Mouse (Mus musculus): Measurements from ENCODE around the gene Il16.

Il16 gene

DNA sequence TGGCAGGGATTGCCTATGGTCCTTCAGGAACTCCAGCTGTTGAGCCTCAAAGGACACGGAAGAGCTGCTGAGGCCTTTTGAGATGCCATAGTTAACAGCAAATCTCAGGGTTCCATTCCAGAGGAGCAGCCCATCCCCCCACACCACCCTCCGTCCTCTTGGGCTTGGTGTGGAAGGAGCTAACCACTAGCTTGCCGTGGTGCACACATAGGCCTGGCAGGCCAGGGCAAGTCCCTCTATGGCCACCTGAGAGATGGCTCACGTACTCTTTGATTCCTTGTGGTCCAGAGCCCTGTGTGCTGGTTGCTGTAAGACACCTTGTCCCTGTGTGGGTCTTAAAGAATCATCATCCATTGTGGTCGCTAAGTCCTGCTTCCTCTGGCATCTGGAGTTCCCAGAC is 104.9 kb downstream of the Il16 start:
- no peak for DNase-seq

DNA sequence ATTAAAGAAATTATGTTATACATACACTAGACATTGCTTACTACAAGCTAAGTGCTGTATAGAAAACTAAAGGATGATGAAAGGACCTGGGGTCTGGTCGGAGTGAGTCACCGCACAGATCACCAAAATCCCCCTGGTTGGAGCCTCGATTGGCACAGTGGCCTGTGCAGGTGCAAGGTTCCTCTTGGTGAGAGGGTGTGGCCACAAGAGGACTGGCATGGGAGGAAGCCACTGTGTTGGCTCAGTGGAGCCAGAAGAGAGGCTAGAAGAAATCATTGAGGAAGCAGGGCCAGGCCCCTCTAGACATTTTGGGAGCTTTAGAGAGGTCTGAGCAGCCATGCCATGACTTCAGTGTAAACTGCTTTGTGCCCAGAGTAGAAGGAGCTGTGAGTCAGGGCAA is 106.4 kb downstream of the Il16 start:
- no peak for DNase-seq

DNA sequence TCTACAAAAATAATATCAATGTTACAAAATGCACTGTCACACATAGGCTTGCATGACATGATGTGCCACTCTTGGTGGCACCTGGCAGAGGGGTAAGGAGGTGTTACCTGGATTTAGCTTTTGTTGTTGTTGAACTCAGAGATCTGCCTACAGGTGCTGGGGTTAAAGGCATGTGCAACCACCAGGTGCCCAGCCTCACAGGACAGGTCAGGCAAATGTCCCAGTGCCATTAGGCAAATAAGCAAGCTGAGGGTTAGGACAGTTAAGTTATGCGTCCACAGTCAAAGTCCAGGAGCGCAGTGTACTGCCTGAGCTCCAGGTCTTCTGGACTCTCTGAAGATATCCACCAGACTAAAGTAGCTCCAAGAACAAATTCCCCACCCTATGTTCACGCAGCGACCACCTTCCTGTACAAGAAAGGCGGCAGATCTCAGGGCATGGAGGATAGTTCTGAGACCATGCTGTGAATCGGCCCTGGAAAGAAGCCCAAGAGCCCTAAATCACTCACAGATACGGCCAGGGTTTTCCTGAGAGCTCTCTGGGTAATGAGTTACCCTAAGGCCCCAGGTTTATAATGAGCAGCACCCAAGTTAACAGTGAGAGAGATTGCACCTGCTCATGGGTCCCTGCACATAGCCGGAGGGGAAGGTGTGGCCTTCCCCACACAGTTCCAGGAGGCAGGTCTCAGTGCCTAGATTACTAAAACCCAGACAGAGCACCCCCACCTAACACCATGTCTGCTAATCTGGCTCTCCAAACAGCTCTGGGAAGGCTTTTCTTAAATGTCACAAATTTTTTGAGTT is 107.5 kb downstream of the Il16 start:
- no peak for DNase-seq

DNA sequence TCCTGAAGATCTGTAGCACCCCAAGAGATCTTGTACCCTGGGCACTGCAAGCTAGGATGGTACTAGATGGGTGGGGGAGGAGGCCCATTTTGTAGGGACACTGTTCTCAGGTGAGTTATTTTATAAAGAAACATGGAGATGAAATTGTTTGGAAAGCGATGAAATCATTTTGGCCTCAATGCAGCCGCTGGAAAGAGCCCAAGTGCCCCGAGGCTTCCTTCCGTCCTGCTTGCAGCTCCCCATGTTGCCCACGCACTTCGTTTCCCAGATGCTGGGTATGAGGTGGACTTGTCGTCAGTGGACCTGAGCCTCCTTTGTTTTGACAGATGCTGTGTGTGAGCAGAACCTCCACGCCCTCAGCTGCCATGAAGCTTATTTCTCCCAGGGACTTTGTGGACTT is 109.1 kb downstream of the Il16 start:
- DNase-seq, result no peak

DNA sequence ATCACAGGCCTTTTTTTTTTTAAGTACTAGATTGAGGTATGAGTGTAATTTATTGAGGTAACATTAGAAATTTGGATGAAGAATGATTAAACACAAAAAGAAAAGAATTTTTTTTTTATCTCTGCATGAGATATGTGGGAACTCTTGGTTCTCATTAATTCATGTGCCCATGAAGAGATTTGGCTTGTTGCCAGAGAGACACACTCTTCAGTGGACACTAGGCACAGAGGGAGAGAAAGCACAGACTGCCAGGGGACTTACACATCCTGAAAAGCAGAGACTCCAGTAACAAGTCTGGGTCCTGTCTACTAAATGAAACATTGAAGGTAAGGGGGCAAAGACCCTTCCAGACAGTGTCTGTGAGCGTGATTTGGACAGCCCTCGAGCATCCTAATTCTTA is 109.8 kb downstream of the Il16 start:
- DNase-seq, result no peak

DNA sequence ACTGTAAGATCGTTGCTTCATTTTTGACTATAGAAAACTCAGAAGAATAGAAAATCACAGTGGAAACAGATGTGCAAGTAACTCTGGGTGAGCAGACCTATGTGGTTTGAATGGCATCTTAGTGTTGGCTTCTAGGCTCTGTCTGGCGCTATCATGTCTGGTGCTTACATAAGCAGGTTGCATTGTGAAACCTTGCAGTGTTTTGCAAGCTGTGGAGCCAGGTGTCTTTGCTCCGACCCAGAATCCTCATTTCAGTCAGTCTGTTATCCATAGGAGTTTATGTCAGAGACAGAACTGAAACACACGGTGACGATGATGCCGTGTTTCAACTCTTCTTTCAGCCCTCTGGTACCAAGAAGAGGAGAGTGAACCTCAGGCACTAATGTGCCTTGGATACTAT is 111.7 kb downstream of the Il16 start:
- DNase-seq, result no peak

DNA sequence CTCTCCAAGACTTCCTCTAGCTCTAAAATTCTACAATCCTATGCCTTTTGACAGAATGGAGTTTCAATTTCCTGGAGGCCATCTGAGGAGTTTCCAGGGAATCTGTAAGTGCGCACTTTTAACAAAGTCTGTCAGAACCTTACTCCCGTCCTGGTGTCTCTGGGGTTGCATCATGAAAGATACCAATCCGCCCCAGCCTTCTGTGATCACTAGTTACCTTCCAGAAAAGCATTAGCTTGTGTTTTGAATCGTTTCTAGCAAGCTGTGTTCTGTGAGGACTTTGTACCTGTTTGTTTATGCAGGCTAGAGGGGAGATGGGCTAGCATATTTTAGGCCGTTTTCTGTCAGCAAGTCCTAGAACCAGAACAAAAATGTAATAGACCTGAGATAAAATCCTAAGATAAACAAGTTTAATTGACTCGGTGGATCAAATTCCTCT is 112.8 kb downstream of the Il16 start:
- DNase-seq, result no peak

DNA sequence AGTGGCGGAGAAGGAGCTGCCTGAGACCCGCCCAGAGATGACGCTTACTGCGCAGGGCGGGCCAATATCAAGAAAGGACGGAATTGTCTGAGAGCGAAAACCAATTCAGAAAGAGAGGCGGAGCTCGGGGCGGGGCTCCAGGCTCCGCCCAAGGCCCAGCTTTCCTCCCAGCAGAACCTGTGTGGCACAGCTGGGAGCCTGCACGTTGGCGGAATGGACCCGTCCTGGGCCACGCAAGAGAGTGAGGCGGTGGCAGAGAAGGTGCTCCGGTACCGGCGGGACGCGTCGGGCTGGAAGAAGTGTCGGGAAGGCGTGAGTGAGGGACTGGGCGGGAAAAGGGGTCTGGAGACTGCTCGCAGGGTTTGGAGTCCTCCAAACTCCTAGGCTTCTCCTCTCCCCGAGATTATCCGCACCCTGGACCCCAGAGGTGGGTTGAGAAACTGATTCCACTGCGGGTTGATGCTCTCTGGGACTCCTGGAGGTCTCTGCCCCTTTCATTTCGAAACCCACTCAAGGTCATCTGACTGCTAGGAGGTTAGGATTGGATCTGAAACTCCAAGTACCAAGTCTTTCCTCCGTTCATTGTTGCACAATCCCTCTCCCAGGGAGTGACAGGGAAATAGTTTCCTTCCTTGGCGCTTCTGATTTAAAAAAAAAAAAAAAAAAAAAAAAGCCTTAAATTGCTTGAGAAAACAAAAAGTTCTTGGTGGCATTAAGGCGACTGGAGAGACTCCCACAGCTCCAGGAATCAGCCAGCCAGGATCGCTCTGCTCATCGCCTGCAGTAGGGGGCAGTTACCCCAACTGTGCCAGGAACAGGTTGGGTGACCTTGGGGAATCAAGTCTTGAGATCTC is 113.5 kb downstream of the Il16 start, which contains the start of gene Stard5:
TSS of gene Stard5 (plus strand) at position 132 of the 854 bp plus-strand sequence.
- DNase-seq, result peak; percentile 93

DNA sequence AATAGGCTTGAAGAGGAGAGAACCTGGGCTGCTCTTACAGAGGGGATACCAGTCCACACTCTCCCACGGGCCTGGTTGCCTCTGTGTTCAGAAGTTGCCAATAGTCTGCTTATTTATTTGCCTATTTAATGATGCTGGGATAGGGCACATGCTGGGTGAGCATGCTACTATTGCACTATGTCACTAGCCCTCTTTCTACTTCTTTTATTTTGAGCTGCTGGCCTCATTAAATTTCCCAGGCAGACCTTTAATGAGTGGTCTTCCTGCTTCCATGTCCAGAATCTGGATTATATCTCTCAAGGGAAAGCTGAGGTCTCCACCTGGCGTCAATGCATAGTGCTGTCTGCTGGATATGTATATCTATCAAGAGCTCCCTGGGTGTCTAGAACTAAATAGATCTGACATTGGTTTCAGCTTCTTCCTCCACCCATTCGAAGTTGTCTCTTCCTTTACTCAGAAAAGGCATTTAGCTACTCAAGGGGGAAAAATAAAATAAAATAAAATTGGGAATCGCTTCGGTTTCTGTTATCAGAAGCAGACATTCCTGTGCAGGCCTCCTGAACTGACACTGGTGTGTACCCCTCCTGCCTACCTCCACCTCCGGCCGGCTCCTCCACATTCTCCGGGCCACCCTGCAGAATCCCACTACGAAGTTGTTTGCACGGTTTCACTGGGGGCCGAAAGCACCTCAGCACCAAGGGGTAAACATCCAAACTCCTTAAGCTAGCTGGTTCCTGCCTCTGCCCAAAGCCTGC is 114.3 kb downstream of the Il16 start:
- no peak for DNase-seq

DNA sequence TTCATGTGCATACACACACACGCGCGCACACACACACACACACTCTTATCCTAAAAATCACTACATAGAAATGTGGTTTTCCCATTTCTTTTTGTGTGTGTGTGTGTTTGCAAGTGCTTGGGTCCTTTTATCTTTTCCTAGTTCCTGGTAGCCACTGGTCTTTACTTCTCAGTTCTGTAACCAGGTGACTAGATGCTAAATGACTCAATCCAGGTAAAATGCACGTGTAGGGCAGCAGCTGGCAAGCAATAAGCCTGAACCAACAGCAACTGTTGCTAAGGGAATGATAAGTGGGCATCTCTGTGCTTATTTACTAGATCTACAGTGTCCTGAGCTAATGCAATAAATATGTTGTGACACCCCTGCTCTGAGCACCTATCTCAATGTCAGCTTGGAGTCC is 118.2 kb downstream of the Il16 start:
- DNase-seq, result no peak

DNA sequence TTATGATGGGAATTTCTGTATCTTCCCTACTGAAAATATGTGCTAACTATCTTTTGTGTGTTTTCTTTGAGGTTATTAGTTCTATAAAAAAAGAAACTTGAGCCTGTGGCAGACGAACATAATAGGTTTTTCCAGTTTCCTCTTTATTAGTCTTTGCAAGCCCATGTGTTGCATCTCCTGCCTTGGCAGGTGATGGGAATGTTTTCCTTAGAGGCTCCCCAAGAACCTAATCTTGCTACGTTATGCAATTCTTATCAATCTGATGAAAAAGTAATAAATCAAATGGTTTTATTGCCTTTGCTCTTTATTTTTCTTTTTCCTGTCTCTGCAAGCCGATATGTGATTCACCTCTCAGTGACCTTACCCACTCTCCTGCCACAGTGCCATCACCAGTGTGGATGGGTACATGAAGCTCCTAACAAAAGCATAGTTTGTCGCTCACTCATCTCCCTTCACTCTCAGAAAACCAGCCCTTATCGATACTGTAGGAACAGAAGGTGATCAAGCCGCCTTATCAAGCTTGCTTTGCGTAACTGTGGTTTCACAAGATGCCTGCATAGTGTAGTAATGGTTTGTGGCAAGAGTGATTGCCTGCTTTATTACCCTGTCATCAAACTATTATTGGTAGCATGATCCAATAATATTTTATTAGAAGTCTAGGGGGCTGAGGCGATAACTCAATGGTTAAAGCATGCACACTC is 118.8 kb downstream of the Il16 start:
- DNase-seq, result no peak

DNA sequence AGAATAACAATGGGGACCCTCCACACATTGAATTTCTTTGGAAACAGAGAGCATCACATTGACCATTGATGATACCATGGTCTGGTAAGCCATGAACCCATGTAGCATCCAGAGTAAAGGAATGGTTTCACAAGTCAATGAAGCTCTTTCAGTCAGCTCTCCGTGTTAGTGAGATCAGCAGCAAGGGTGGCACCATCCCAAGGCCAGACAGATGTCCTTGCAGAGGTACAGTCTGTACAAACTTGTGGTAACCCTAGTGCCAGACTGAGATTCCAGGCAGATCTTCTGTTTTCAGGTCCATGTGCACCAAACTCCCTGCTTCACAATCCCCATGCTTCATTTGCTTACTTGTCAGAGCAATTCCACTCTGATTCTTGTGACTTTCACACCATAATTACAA is 121.5 kb downstream of the Il16 start:
- DNase-seq, result no peak

DNA sequence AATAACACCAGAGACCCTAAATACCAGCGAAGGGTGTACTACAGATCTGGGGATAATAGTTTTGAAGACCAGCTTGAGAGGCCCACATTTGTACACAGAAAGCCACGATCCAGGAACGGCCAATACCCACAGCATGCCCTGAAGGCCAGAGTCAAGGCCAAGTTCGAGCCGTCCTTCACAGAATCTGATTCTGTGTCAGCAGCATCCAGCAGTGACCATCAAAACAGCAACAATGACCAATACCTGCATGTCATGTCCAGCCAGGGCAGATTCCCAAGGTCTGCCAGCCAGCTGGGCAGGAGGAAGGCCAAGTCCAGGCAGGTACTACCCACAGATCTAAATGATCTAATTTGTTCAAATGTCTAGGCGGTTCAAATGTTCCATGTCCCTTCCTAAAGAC is 122.9 kb downstream of the Il16 start:
- DNase-seq, result no peak

DNA sequence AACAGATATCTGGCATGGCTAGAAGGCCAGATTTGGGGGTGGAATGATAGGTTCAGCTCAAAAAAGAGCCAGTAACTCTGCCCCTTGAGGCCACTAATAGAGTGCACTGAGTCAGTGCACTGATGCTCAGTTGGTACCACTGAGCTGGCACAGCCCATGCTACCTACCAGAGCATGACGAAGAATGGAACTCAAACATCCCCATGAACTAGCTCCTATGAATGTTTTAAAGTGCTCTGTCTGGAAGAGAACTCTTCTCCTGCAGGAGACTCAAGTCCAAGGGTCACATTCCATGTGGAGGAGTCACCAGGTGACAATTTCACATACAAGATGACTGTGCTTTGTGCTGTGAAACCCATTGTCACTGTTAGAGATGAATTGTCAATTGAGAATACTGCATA is 126.8 kb downstream of the Il16 start:
- no peak for DNase-seq

DNA sequence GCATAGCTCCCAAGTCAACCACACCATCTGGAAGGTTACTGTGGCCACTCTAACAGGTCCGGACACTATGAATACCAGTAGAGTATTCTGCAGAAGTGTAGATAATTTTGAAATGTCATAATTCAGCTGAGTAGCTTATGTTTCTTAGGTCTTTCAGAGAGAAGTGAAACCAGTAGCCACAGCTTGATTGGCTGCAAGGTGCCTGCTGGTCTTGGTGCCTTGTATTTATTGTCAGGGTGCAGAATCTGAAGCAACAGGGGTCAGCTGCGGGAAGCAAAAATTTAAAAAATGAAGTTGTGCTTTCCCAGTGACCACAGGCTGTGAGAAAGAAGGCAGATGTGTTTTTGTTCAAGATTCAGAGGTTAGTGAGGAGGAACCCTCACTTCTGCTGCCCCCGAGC is 129.3 kb downstream of the Il16 start:
- DNase-seq, result no peak

DNA sequence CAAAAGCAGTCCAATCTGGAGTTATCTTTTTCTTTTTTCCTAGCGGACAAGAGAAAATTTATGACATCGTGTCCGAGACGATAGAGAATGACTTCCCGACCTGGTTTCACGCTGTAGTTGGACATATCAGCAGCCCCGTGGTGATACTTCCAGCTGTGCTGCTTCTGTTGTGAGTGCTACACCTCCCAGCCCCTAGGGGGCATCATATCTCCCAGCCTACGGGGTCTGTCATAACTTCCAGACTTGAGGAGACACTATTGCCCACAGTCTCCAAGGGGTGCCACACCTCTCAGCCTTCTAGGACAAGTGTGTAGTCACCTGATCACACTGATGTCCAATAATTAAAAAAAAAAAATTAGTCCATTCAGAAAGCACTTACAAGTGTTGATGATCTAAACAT is 129.7 kb downstream of the Il16 start:
- peak; percentile 26 for DNase-seq

DNA sequence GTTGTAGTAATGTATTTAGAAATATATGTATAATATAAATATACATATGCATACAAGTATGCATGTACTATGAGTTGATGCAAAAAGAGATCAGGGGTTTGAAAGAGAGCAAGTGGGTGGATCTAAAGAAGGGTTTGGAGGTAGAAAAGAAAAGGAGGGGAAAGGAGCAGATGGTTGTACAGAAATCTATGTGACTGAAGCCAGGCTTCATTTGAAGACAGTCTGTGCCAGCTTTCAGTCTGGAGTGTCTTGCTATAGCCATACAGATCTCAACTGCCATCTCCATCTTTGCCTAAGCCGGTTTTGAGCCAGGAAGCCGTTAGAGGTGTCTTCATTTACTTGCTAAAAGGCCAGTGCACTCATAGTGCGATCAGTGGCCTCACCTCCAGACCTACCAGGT is 130.3 kb downstream of the Il16 start:
- DNase-seq, result no peak

DNA sequence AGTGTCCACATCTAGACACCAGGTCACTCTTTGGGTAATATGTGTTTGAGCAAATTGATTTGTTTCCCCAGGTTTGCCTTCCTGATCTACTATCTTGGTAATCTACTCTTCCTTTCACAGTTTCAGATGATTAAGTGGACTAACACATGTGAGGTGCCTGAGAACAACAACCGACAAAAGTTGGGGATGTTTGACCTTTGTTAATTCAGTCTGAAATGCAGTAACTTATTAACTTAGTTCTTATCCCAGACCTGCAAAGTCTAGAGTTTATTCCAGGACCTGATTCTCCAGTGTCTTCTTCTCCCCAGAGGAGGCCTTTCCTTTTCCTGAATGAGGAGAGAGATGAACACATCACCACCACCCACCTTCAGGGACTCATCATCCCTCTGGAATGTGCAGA is 133.6 kb downstream of the Il16 start:
- DNase-seq, result no peak

DNA sequence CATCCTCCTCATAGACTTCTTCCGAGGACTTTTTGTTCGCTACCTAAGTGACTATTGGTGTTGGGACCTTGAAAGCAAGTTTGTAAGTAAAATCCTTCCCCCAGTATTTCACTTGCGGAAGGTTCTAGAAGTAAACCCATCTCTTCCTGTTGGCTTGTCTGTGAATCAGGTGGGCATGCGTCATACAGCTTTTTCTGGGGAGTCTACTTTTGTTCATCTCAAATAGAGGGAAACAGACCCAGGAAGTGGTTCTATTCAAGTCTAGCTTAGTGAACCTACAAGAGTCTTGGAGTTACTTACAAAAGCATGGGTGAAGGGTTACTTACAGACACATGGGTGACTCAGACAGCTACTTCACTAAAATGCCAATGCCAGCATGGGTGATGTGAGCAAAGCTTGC is 135.6 kb downstream of the Il16 start:
- DNase-seq, result no peak

DNA sequence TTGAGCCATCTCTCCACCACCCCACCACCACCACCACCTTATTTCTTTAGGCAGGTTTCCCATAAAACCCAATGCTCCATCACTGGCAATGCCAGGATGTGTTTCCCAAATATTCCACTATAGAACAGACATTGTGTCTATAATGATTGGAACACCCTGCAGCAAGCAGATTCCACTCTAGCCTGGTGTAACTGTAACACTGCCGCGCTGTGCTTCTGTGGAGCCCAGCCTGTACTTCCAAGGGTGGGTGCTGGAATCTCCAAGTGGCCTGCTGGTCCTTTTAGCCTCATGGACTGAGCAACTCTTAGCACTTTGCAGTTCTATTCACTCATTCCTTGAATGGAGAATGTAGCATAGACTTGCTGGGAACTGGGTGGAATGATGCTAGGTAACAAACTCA is 138.7 kb downstream of the Il16 start:
- DNase-seq, result no peak

DNA sequence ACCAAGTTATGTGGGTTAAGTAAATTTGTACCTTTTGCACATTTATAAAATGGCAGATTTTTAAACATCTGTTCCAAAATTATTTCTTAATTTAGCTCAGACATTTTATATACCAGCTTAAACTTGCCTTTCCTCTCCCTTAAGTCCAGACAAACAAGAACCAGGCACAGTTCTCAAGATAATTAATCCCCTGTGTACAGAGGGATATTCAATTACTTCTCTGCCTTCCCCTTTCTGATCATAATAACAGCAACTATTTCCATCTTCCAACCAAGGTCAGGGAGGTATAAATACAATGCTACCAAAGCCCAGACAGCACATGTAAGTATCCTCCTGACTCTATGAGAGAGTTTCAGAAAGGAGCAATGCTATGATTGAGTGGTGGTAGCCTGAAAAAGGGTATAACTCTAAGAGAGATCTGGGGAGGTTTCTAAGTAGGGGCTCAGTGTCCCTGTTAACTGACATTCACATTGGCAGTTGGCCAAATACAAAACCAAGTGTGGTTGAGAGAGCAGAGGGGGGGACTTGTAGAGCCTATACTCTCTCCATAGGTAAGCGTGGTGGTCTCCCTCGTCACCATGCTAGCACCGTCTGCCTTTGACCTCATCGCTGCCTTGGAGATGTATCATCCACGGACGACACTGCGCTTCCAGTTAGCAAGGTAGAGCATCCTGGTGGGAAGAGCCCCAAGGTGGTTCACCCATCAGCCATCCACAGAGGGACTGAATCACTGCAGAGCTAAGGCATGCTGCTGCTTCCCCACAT is 141.2 kb downstream of the Il16 start:
- no peak for DNase-seq

DNA sequence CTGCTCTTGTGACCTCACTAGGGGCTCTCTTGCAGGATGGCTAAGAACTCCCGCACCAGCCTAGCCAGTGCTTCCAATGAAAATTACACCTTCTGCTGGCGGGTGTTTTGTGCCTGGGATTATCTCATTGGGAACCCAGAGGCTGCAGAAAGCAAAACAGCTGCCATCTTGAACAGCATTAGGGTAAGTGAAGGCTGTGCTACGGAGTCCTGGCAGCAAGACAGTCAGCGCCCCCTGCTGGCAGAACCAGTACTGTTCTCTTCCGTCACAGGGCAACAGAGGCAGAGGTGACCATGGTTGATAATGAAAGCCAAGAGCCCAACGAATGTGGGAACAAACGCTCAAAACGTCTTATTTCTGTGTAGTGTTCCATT is 145.6 kb downstream of the Il16 start:
- DNase-seq, result peak; percentile 60

Data from thymus, postnatal 25 days (tissue).